Mouse (Mus musculus): ENCODE measurements around the gene Ppp3ca. TPM values are rescaled to one million over a fixed set of nuclear protein-coding genes. Genes with fewer than 3 reads are reported as not detected.

The Ppp3ca gene
- polyA plus RNA-seq, 1 experiment from 2014 or later = 10.2 TPM

DNA sequence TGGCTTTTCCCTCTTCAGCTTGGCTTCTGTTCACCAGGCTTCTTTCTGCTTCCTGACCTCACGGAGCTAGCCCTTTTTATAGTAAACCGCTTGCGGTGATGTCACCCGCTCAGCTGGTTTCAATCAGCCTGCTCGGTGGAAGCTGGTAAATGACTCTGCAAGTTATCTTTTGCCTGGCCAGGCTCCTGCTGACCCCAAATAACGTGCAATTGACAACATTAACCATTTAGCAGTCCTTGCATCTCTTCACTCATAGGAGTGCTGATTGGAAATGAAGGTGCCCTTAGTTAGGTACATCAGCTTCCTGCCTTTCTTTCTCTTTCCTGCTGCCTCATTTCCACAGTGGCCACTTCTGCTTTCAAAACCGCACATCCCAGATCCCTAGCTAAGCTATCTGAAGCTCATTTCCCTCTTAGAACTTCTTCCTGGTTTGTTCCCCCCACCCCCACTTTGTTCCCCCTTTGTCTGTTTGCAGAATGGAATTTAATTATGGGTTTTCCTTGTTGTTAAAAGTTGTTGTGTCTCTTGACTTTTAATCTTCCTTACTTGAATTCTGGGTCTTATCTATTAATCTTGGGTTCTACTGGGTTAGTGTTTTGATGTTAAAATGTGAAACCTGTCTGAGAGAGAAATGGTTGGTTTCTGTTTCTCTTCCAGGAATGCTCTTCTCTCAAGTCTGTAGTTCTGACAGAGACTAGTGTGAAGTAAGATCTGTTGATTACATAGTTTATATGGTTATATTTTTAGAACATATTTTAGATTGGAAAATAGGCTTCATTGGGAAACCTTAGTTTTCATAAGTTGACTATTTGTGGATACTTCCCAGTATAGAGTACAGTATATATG lies 55.6 kb downstream of the Ppp3ca start:
- Histone ChIP-seq H3K4me1 (ENCODE audit: control insufficient read depth, low read depth, low read length) (no peaks in the 10 kb centered on the region), H3K9me3 (replicated peaks; ENCODE audit: control insufficient read depth, low read length) (no peaks in the 10 kb centered on the region), H3K36me3 (ENCODE audit: control insufficient read depth, insufficient read depth) (no peaks in the 10 kb centered on the region), H3K27me3 (ENCODE audit: control insufficient read depth, insufficient read depth, low read depth, low read length) (no peaks in the 10 kb centered on the region), H3K4me3 (ENCODE audit: low read depth, low read length) (peak overlapping the region; percentile 28), H3K9ac (ENCODE audit: low read depth, low read length) (no peak overlapping the region), H3K27ac (ENCODE audit: low read length) (peak overlapping the region; percentile 50), H3K4me2 (ENCODE audit: low read depth, low read length) (peak overlapping the region; percentile 41)
- no peak for ATAC-seq (ENCODE audit: low read depth)
- WGBS (ENCODE audit: insufficient replicate concordance) = 10% methylated on average over 7 of the region's 7 CpGs

DNA sequence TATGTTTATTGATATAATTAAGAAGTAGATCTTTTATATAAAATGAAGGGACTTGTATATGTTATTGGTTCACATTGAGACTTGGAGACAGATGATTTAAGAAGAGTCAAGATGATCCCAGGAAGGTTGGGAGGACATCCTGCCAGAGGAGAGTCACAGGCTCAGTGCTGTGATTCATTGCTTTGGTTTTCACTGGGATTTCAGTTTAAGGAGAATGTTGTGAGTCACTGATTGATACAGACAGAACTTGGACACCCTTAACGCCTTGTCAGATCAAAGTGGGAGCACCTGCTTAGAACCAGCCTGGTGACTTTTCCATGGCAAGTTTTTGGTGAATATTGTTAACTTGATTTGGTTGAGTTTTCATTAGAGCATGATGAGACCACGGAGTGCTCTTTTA lies 58.0 kb downstream of the Ppp3ca start:
- no peak for ATAC-seq (ENCODE audit: low read depth)
- no peak overlapping the region for H3K27ac ChIP-seq (ENCODE audit: low read length)
- WGBS (ENCODE audit: insufficient replicate concordance) = 68% methylated on average over 2 of the region's 2 CpGs
- no peak overlapping the region for H3K4me3 ChIP-seq (ENCODE audit: low read depth, low read length)
- no peaks in the 10 kb centered on the region for H3K9me3 ChIP-seq (replicated peaks; ENCODE audit: control insufficient read depth, low read length)
- no peaks in the 10 kb centered on the region for H3K36me3 ChIP-seq (ENCODE audit: control insufficient read depth, insufficient read depth)
- no peak overlapping the region for H3K9ac ChIP-seq (ENCODE audit: low read depth, low read length)
- H3K4me1 ChIP-seq (ENCODE audit: control insufficient read depth, low read depth, low read length) = no peaks in the 10 kb centered on the region
- H3K27me3 ChIP-seq (ENCODE audit: control insufficient read depth, insufficient read depth, low read depth, low read length) = no peaks in the 10 kb centered on the region
- H3K4me2 ChIP-seq (ENCODE audit: low read depth, low read length) = no peak overlapping the region

DNA sequence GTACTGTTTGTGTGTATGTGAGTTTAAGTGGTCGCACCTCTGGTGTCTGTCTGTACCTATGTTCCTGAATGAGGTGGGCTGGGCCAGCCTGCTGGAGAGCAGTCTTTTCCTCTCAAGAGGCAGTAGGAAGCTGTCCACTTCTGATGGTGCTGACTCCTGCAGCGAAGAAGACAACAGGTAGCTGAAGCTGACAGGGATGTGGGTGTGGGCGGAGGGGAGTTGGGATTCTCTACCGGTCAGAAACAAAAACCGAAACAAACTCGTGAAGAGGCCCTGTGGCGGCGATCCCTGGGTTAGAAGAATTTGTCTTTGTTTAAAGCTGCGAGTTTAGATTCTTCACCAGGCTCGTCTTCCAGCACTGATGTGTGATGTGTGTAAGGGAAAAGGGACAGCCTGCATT lies 60.1 kb downstream of the Ppp3ca start:
- WGBS (ENCODE audit: insufficient replicate concordance) = 64% methylated on average over 10 of the region's 10 CpGs
- ATAC-seq (ENCODE audit: low read depth) = no peak
- no peaks in the 10 kb centered on the region for H3K27me3 ChIP-seq (ENCODE audit: control insufficient read depth, insufficient read depth, low read depth, low read length)
- no peak overlapping the region for H3K27ac ChIP-seq (ENCODE audit: low read length)
- H3K36me3 ChIP-seq (ENCODE audit: control insufficient read depth, insufficient read depth) = no peaks in the 10 kb centered on the region
- H3K4me2 ChIP-seq (ENCODE audit: low read depth, low read length) = no peak overlapping the region
- no peak overlapping the region for H3K4me3 ChIP-seq (ENCODE audit: low read depth, low read length)
- H3K4me1 ChIP-seq (ENCODE audit: control insufficient read depth, low read depth, low read length) = no peaks in the 10 kb centered on the region
- no peak overlapping the region for H3K9ac ChIP-seq (ENCODE audit: low read depth, low read length)
- no peaks in the 10 kb centered on the region for H3K9me3 ChIP-seq (replicated peaks; ENCODE audit: control insufficient read depth, low read length)

DNA sequence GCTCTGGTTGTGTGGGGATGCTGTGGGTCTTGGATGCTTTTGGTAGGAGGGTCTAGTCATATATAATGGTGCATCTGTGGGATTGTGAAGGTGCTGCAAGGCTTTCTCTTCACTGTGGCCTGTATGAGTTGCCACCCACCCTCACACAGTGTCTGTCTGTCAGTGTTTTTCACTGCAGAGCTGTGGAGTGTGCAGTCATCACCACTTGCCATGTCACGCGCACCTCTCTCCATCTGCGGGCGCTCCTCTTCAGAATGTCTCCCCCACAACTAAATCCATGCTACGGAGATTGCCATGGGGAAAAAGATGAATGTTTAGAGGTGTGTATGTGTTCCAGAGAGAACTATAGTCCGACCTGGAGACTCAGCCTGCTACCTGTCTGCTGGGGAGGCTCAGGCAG lies 61.7 kb downstream of the Ppp3ca start:
- WGBS (ENCODE audit: insufficient replicate concordance) = 84% methylated on average over 6 of the region's 6 CpGs
- no peaks in the 10 kb centered on the region for H3K9me3 ChIP-seq (replicated peaks; ENCODE audit: control insufficient read depth, low read length)
- ATAC-seq (ENCODE audit: low read depth) = no peak

DNA sequence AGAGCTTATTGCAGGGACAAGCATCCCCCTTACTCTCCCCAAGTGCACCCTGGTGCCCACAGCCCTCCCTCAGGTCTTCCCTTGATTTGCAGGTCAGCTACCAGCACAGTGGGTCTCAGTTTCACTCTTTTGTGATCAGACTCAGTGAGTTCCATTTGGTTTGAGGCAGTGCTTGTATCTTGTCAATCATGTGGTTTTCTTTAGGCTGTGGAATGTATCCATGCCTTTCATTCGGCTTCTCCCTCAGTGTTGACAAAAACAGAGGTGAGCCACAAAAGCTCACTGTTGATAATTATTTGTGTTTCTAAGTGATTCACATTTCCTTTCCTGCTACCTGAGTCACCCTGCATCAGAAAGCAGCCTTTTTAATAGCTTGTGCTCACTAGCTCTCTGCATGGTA lies 66.1 kb downstream of the Ppp3ca start:
- Histone ChIP-seq H3K4me3 (ENCODE audit: low read depth, low read length) (no peak overlapping the region), H3K4me2 (ENCODE audit: low read depth, low read length) (no peak overlapping the region), H3K9ac (ENCODE audit: low read depth, low read length) (no peak overlapping the region), H3K9me3 (replicated peaks; ENCODE audit: control insufficient read depth, low read length) (no peaks in the 10 kb centered on the region), H3K36me3 (ENCODE audit: control insufficient read depth, insufficient read depth) (no peaks in the 10 kb centered on the region), H3K4me1 (ENCODE audit: control insufficient read depth, low read depth, low read length) (no peaks in the 10 kb centered on the region; the same call in 1 of the 2 replicates), H3K27ac (ENCODE audit: low read length) (no peak overlapping the region), H3K27me3 (ENCODE audit: control insufficient read depth, insufficient read depth, low read depth, low read length) (no peaks in the 10 kb centered on the region)
- ATAC-seq (ENCODE audit: low read depth) = no peak
- 42% methylated on average over 1 of the region's 1 CpGs for WGBS (ENCODE audit: insufficient replicate concordance)

More for the DNA sequence above, 61.7 kb downstream of the Ppp3ca start:
- Histone ChIP-seq H3K4me3 (ENCODE audit: low read depth, low read length) (no peak overlapping the region), H3K27me3 (ENCODE audit: control insufficient read depth, insufficient read depth, low read depth, low read length) (no peaks in the 10 kb centered on the region), H3K27ac (ENCODE audit: low read length) (no peak overlapping the region), H3K9ac (ENCODE audit: low read depth, low read length) (no peak overlapping the region), H3K4me1 (ENCODE audit: control insufficient read depth, low read depth, low read length) (no peaks in the 10 kb centered on the region; the same call in 1 of the 2 replicates), H3K4me2 (ENCODE audit: low read depth, low read length) (no peak overlapping the region), H3K36me3 (ENCODE audit: control insufficient read depth, insufficient read depth) (no peaks in the 10 kb centered on the region)

DNA sequence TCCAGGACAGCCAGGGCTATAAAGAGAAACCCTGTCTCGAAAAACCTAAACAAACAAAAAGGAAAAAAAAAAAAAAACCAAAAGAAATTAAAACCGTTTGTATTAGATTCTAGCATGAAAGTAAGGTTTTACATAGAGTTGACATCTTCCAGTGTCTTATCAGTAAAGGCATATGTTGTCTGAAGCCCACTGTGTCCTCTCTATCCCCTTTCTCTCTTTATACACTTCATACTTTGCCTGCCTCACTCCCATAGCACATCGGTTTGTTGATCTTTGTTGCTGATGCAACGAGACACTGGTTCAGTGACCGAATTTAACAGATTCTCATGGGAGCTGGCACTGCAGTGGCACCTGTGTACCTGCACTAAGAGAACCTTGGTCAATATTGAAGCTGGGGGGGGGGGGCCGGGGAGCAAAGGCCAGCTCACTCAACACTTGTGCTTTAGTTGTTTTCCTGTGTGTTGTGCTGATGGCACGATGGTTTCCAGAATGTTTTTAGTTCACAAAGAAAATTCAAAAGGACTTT lies 66.9 kb downstream of the Ppp3ca start:
- H3K9me3 ChIP-seq (replicated peaks; ENCODE audit: control insufficient read depth, low read length) = no peaks in the 10 kb centered on the region
- 0 out of 2 replicates have a peak, but pooled peaks have one; percentile 24 for ATAC-seq (ENCODE audit: low read depth)
- H3K36me3 ChIP-seq (ENCODE audit: control insufficient read depth, insufficient read depth) = no peaks in the 10 kb centered on the region
- H3K27me3 ChIP-seq (ENCODE audit: control insufficient read depth, insufficient read depth, low read depth, low read length) = no peaks in the 10 kb centered on the region
- no peak overlapping the region for H3K27ac ChIP-seq (ENCODE audit: low read length)
- H3K4me1 ChIP-seq (ENCODE audit: control insufficient read depth, low read depth, low read length) = no peaks in the 10 kb centered on the region; the same call in 1 of the 2 replicates
- WGBS (ENCODE audit: insufficient replicate concordance) = 34% methylated on average over 7 of the region's 7 CpGs
- no peak overlapping the region for H3K4me2 ChIP-seq (ENCODE audit: low read depth, low read length)
- H3K4me3 ChIP-seq (ENCODE audit: low read depth, low read length) = no peak overlapping the region
- no peak overlapping the region for H3K9ac ChIP-seq (ENCODE audit: low read depth, low read length)

DNA sequence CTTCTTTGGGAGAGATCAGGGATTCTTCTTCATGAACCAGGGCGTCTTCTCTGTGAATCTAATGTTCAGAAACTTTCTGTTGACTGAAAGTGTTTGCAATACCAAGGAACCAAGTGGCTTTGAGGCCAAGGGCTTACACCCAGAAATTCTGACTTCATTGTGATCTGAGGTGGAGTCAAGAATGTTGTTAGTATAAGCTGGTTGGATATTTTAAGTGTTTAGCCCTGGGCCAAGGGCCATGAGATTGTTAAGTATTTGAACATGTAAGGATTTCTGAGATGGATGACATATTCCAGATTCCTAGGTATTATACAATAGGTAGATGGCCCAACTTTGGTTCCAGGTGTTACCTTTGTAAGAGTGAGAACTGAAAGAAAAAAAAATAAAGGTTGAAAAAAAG lies 68.5 kb downstream of the Ppp3ca start:
- Histone ChIP-seq H3K9ac (ENCODE audit: low read depth, low read length) (no peak overlapping the region), H3K36me3 (ENCODE audit: control insufficient read depth, insufficient read depth) (no peaks in the 10 kb centered on the region), H3K4me1 (ENCODE audit: control insufficient read depth, low read depth, low read length) (no peaks in the 10 kb centered on the region; the same call in 1 of the 2 replicates), H3K27me3 (ENCODE audit: control insufficient read depth, insufficient read depth, low read depth, low read length) (no peaks in the 10 kb centered on the region), H3K4me3 (ENCODE audit: low read depth, low read length) (no peak overlapping the region), H3K9me3 (replicated peaks; ENCODE audit: control insufficient read depth, low read length) (no peaks in the 10 kb centered on the region), H3K27ac (ENCODE audit: low read length) (no peak overlapping the region), H3K4me2 (ENCODE audit: low read depth, low read length) (no peak overlapping the region)
- no peak for ATAC-seq (ENCODE audit: low read depth)
- 79% methylated on average over 1 of the region's 1 CpGs for WGBS (ENCODE audit: insufficient replicate concordance)

DNA sequence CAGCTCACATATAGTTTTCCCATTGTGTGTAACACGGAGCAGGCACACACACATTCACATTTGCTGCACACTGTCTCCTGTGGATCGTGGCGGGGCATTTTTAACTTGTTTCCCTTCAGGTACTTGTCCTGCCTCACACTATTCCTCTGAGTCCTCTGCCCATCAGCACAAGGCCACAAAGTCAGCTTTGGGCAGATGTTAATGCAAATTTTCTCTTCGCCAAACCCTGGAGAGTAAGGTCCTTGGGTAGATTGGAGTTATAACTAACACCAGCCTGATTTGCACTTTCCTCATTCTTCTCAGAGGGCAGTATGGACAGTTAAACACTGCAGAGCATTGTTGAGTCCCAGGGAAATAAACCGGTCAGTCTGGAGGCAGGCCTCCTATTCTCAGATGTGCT lies 69.0 kb downstream of the Ppp3ca start:
- no peaks in the 10 kb centered on the region for H3K27me3 ChIP-seq (ENCODE audit: control insufficient read depth, insufficient read depth, low read depth, low read length)
- H3K36me3 ChIP-seq (ENCODE audit: control insufficient read depth, insufficient read depth) = no peaks in the 10 kb centered on the region
- no peak for ATAC-seq (ENCODE audit: low read depth)
- H3K27ac ChIP-seq (ENCODE audit: low read length) = no peak overlapping the region
- H3K9me3 ChIP-seq (replicated peaks; ENCODE audit: control insufficient read depth, low read length) = no peaks in the 10 kb centered on the region
- H3K4me1 ChIP-seq (ENCODE audit: control insufficient read depth, low read depth, low read length) = no peaks in the 10 kb centered on the region; the same call in 1 of the 2 replicates
- H3K4me2 ChIP-seq (ENCODE audit: low read depth, low read length) = no peak overlapping the region
- no peak overlapping the region for H3K4me3 ChIP-seq (ENCODE audit: low read depth, low read length)
- WGBS (ENCODE audit: insufficient replicate concordance) = 75% methylated on average over 5 of the region's 5 CpGs
- no peak overlapping the region for H3K9ac ChIP-seq (ENCODE audit: low read depth, low read length)

DNA sequence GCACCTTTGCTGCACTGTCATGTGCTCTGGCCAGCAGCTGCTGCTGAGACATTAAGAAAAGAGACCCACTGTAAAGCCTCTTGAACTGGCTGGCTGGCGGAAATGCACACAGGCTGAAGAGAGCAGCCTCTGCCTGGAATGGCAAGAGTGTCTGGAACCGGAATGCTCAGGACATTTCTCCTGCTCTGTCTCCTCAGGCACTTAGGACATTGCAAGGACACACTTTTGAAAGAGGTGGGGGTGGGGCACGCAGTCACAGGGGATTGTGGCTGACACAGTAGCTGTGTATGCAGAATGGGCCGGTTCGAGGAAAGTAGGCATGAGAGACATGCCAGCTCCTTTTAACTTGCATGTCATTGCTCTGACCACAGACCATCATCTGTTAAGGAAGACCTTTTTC lies 71.7 kb downstream of the Ppp3ca start:
- Histone ChIP-seq H3K36me3 (ENCODE audit: control insufficient read depth, insufficient read depth) (no peaks in the 10 kb centered on the region), H3K9me3 (replicated peaks; ENCODE audit: control insufficient read depth, low read length) (no peaks in the 10 kb centered on the region), H3K4me3 (ENCODE audit: low read depth, low read length) (no peak overlapping the region), H3K9ac (ENCODE audit: low read depth, low read length) (no peak overlapping the region), H3K4me2 (ENCODE audit: low read depth, low read length) (no peak overlapping the region), H3K27me3 (ENCODE audit: control insufficient read depth, insufficient read depth, low read depth, low read length) (no peaks in the 10 kb centered on the region), H3K27ac (ENCODE audit: low read length) (no peak overlapping the region), H3K4me1 (ENCODE audit: control insufficient read depth, low read depth, low read length) (peaks cover 3% of the 10 kb centered on the region; the same call in 1 of the 2 replicates)
- no peak for ATAC-seq (ENCODE audit: low read depth)
- WGBS (ENCODE audit: insufficient replicate concordance) = 57% methylated on average over 5 of the region's 5 CpGs

Data from liver, embryonic 16.5 days (tissue).